In the genomic region with DNA sequence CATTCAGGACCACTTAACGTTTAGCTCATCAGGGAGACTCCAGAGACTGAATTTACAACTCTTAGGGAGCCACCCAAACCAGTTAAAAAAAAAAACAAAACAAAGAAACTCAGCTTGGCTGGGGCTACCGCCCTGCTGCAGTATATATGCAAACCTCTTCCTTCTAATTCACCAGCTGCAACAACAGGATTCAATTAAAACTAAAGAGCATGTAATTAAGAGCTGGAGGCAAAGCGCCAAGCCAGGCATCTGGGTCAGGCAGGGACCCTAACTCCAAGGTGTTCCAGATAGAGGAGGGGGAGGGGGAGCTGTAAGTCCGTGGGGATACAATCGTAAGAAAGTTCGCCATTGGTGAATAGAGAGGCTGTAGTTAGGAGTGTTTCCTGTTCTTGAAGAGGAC, we compare ENCODE assay signal across 16 mouse cellular contexts. TPM values are rescaled to one million over a fixed set of nuclear protein-coding genes. Genes with fewer than 3 reads are reported as not detected.
DNase-seq lines count a peak whose midpoint lies in the region; ATAC-seq and TF ChIP-seq lines count a peak whose summit lies in the region.
"Had no signal": no experiment of that assay in that cellular context is flagged by ENCODE, and none has a peak within 500 bp of the region (broad histone marks: within the 10 kb centered on the region; RNA-seq: fewer than 3 reads in every experiment).

No protein-coding gene starts in this region.

- DNase-seq in heart, adult 11 months = peak; percentile 36
- DNase-seq in heart, postnatal 4 days = no peak
- DNase-seq in midbrain, embryonic 14.5 days = peak; percentile 29
- peak; percentile 56 for DNase-seq in hindbrain, embryonic 14.5 days (ENCODE audit: low spot score)
- no peak for DNase-seq in stomach, postnatal 0 days (ENCODE audit: low spot score)
- DNase-seq in cerebellum, postnatal 25 days = no peak
- no peak for DNase-seq in gastrocnemius, adult 8-10 months (ENCODE audit: low spot score in 2 of 2)
- DNase-seq: cerebellum, postnatal 10 days; gastrocnemius, postnatal 10 days; kidney, postnatal 14 days; layer of hippocampus, postnatal 36 days; left cerebral cortex, postnatal 4 days had no signal

- 45% methylated on average over 6 of the region's 6 CpGs for WGBS in midbrain, embryonic 14.5 days
- WGBS in midbrain, embryonic 13.5 days = 40% methylated on average over 6 of the region's 6 CpGs
- 23% methylated on average over 6 of the region's 6 CpGs for WGBS in hindbrain, embryonic 14.5 days
- 62% methylated on average over 6 of the region's 6 CpGs for WGBS in stomach, postnatal 0 days

- no peak overlapping the region for H3K4me3 ChIP-seq in midbrain, embryonic 14.5 days (replicated peaks; ENCODE audit: low read depth, low read length)
- H3K4me3 ChIP-seq in midbrain, embryonic 13.5 days (replicated peaks) = no peak overlapping the region
- no peak overlapping the region for H3K4me3 ChIP-seq in hindbrain, embryonic 14.5 days (replicated peaks; ENCODE audit: low read length)
- H3K4me3 ChIP-seq in stomach, postnatal 0 days (ENCODE audit: low read depth, low read length) = no peak overlapping the region
- H3K4me3 ChIP-seq: heart, embryonic 13.5 days; hindbrain, embryonic 15.5 days had no signal

- H3K36me3 ChIP-seq in midbrain, embryonic 14.5 days (ENCODE audit: control insufficient read depth, insufficient read depth, low read length) = no peaks in the 10 kb centered on the region
- no peaks in the 10 kb centered on the region for H3K36me3 ChIP-seq in midbrain, embryonic 13.5 days
- H3K36me3 ChIP-seq in hindbrain, embryonic 14.5 days (replicated peaks; ENCODE audit: control insufficient read depth, insufficient read depth) = no peaks in the 10 kb centered on the region
- H3K36me3 ChIP-seq in stomach, postnatal 0 days (ENCODE audit: control insufficient read depth, insufficient read depth, low read length) = no peaks in the 10 kb centered on the region
- H3K36me3 ChIP-seq: heart, embryonic 13.5 days; hindbrain, embryonic 15.5 days had no signal

- no peak for TF ChIP-seq CTCF in stomach, postnatal 0 days (IDR thresholded peaks at IDR 0.05; ENCODE audit: low read depth)

- ATAC-seq in midbrain, embryonic 14.5 days (ENCODE audit: low FRiP score, low TSS enrichment) = no peak
- ATAC-seq in midbrain, embryonic 13.5 days = no peak
- ATAC-seq in hindbrain, embryonic 14.5 days (ENCODE audit: low FRiP score) = peak; percentile 62; the same call in 1 of the 2 replicates
- no peak for ATAC-seq in stomach, postnatal 0 days (ENCODE audit: low FRiP score, low TSS enrichment)

- no peak overlapping the region for H3K4me2 ChIP-seq in midbrain, embryonic 14.5 days (ENCODE audit: low read length)
- no peak overlapping the region for H3K4me2 ChIP-seq in midbrain, embryonic 13.5 days (replicated peaks)
- H3K4me2 ChIP-seq in hindbrain, embryonic 14.5 days (replicated peaks) = no peak overlapping the region
- no peak overlapping the region for H3K4me2 ChIP-seq in stomach, postnatal 0 days (replicated peaks; ENCODE audit: low read depth)
- H3K4me2 ChIP-seq: heart, embryonic 13.5 days; hindbrain, embryonic 15.5 days; lung, embryonic 14.5 days had no signal

- H3K27me3 ChIP-seq in midbrain, embryonic 14.5 days (ENCODE audit: control insufficient read depth, insufficient read depth, low read length) = no peaks in the 10 kb centered on the region
- H3K27me3 ChIP-seq in midbrain, embryonic 13.5 days = no peaks in the 10 kb centered on the region
- H3K27me3 ChIP-seq in hindbrain, embryonic 14.5 days (ENCODE audit: control insufficient read depth, insufficient read depth, low read length) = no peaks in the 10 kb centered on the region
- H3K27me3 ChIP-seq in stomach, postnatal 0 days (ENCODE audit: control insufficient read depth, insufficient read depth, low read length) = no peaks in the 10 kb centered on the region
- H3K27me3 ChIP-seq: heart, embryonic 13.5 days; hindbrain, embryonic 15.5 days had no signal

- TF ChIP-seq EP300 in stomach, postnatal 0 days (optimal IDR thresholded peaks at IDR 0.05) = no peak

- H3K4me1 ChIP-seq in midbrain, embryonic 14.5 days (ENCODE audit: control insufficient read depth, insufficient read depth, low read length) = no peaks in the 10 kb centered on the region; the same call in 1 of the 2 replicates
- no peaks in the 10 kb centered on the region for H3K4me1 ChIP-seq in midbrain, embryonic 13.5 days (replicated peaks)
- peaks cover 6% of the 10 kb centered on the region; the same call in 1 of the 2 replicates for H3K4me1 ChIP-seq in hindbrain, embryonic 14.5 days (replicated peaks; ENCODE audit: control insufficient read depth, insufficient read depth, low read length)
- H3K4me1 ChIP-seq in stomach, postnatal 0 days (replicated peaks; ENCODE audit: control insufficient read depth, insufficient read depth) = no peaks in the 10 kb centered on the region
- H3K4me1 ChIP-seq: hindbrain, embryonic 15.5 days had no signal

- H3K9me3 ChIP-seq in midbrain, embryonic 14.5 days (ENCODE audit: control insufficient read depth, low read length) = no peaks in the 10 kb centered on the region
- peaks cover 5% of the 10 kb centered on the region; the same call in 1 of the 2 replicates for H3K9me3 ChIP-seq in midbrain, embryonic 13.5 days
- H3K9me3 ChIP-seq in hindbrain, embryonic 14.5 days (ENCODE audit: control insufficient read depth, low read length) = no peaks in the 10 kb centered on the region
- H3K9me3 ChIP-seq in stomach, postnatal 0 days (ENCODE audit: control insufficient read depth, low read length) = no peaks in the 10 kb centered on the region
- H3K9me3 ChIP-seq: hindbrain, embryonic 15.5 days had no signal

- no peak overlapping the region for H3K27ac ChIP-seq in midbrain, embryonic 14.5 days (replicated peaks; ENCODE audit: low read depth, low read length)
- H3K27ac ChIP-seq in midbrain, embryonic 13.5 days = no peak overlapping the region
- no peak overlapping the region for H3K27ac ChIP-seq in hindbrain, embryonic 14.5 days
- 0 out of 2 replicates have a peak overlapping the region, but pooled peaks have one; percentile 13 for H3K27ac ChIP-seq in stomach, postnatal 0 days (replicated peaks)
- H3K27ac ChIP-seq: heart, embryonic 13.5 days; hindbrain, embryonic 15.5 days had no signal

- no peak overlapping the region for H3K9ac ChIP-seq in midbrain, embryonic 14.5 days (replicated peaks; ENCODE audit: low read length)
- no peak overlapping the region for H3K9ac ChIP-seq in midbrain, embryonic 13.5 days (replicated peaks)
- no peak overlapping the region for H3K9ac ChIP-seq in hindbrain, embryonic 14.5 days
- H3K9ac ChIP-seq in stomach, postnatal 0 days (ENCODE audit: low read length) = no peak overlapping the region
- H3K9ac ChIP-seq: heart, embryonic 13.5 days; hindbrain, embryonic 15.5 days; lung, embryonic 14.5 days had no signal

RNA-seq across cellular contexts. Expression of a gene that starts 15.5 kb away (rescaled TPM):
- total RNA-seq in heart, postnatal 4 days (2021) = 10 to 100 TPM; 20.7 to 23.6 TPM
- 0.20 and 0.50 TPM in 2 replicates for polyA plus RNA-seq in midbrain, embryonic 14.5 days (2014; fragmentation: Nextera tagmentation; extraction: Ambion mirVana)
- polyA plus RNA-seq in midbrain, embryonic 13.5 days (2015; fragmentation: Nextera tagmentation; extraction: Ambion mirVana) = 0.24 and 0.47 TPM in 2 replicates
- 2.5 and 2.9 TPM in 2 replicates for polyA plus RNA-seq in hindbrain, embryonic 14.5 days (2014; fragmentation: Nextera tagmentation; extraction: Ambion mirVana)
- polyA plus RNA-seq in stomach, postnatal 0 days (2015; fragmentation: Nextera tagmentation; extraction: Ambion mirVana) = 37.8 and 39.6 TPM in 2 replicates
- total RNA-seq in gastrocnemius, adult 8-10 months (2022) = 10 to 100 TPM; 10.6 to 17.0 (median 12.5) TPM

Comparison
In these comparisons a context has a peak if more than half of its experiments do, and no peak if none do; other contexts are left out.
1. DNase-seq: peak in heart, adult 11 months (single experiment), midbrain, embryonic 14.5 days (single experiment) and hindbrain, embryonic 14.5 days (single experiment); none in heart, postnatal 4 days (single experiment), stomach, postnatal 0 days (single experiment), cerebellum, postnatal 25 days (0 of 2) and gastrocnemius, adult 8-10 months (0 of 2).